Mouse (Mus musculus) spleen, adult 18-20 months (tissue): ENCODE measurements around the gene Atp2b4.
"Not testable (repeated sequence)": the region's sequence is repeated elsewhere in the genome, so short reads cannot be mapped to it uniquely, and the experiment has no call there.

Experiments
- DNase-seq, 2 experiments: peaks; one replicate each; pipeline ENCODE4 v3.0.0; 2022; ENCODE audit warnings: mixed read lengths in 2 of 2

The Atp2b4 gene

GRCm38 (mm10) chr1:133744609-133745008 is 56.2 kb downstream of the Atp2b4 start:
- DNase-seq = no peak

- DNase-seq = no peak
Measured at GRCm38 (mm10) chr1:133742517-133742916, 58.3 kb downstream of the Atp2b4 start.

GRCm38 (mm10) chr1:133741881-133742434 is 58.9 kb downstream of the Atp2b4 start:
- DNase-seq = no peak

GRCm38 (mm10) chr1:133741171-133741570 is 59.7 kb downstream of the Atp2b4 start:
- DNase-seq = no peak

GRCm38 (mm10) chr1:133736664-133737063 is 64.2 kb downstream of the Atp2b4 start:
- DNase-seq = no peak

DNA sequence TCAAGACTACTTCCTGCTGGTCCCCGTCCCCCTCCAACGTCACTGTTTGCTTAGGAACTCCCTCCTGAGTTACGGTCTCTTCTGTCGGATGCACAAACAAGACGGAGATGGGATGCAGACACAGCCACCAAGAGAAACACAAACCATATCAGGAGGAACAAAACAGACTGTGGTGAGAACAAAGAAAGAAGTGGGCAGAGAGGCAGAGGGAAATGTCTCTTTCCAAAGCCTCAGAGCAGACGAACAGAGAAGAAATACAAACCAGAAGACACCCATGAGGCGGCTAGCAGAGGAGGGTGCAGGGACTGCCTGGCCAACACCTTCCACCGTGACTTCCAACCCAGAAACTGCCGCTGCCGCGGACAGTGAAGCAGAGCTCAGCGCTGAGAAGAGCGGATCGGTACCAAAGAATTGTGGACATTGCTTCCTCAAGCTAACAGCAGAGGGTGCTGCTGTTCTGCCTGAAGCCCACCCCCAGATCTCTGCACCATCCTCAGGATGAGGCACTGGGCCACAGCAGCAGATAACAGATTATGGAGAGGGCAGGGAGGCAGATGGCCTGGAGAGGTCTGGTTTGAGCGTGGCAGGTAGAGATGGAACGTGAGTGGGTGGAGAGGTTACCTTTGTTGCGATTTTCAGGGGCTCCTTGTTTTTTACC is 64.7 kb downstream of the Atp2b4 start:
- peak in 1 of 2 experiments; percentile 13 for DNase-seq

DNA sequence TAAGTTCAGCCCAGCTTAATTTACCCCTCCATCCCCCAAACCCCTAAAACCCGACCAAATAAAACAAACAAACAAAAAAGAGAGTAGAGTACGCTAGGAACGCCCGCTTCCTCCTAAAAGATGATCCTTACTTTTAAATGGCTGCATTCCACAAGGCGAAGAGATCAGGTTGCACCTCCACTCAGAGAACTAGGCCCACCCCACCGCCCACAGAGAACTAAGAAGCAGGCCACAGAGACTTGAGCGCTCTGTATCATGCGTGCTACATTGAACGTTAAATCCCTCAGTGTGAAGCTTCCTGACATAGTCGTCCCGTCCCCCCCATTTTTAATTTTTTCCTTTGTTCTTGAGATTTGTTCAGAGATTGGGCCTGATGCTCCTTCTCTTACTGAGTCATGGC is 68.0 kb downstream of the Atp2b4 start:
- DNase-seq = no peak

DNA sequence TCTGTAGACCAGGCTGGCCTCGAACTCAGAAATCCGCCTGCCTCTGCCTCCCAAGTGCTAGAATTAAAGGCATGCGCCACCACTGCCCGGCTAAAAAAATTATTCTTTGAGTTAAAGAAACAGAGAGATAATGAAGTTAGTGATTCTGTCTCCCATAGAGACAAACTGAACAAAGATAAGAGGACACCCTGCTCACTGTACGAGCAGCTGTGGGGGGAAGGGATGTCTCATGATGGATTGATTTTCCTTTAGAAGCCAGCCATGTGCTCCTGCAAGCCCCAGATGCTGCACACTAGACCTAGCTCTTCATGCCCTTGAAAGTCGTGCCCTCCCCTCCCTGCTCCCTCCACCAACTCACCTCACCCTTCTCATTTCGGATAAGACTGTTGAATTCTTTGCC is 72.5 kb downstream of the Atp2b4 start:
- DNase-seq = no peak

DNA sequence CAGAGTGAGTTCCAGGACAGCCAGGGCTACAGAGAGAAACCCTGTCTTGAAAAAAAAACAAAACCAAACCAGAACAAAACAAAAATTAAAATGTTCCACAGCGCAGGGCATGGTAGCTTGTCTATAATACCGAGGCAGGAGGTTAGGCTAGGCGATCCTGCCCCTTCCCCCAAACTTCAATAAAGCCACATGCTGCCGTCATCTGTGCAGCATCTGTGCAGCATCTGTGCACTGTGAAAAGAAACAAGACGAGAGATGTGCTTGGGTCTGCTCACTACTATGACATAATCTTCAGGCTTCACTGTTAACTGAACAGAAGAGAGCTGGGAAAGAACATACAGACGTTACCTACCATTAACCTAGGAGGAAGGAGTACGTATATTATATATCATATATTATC is 80.5 kb downstream of the Atp2b4 start:
- DNase-seq = no peak

DNA sequence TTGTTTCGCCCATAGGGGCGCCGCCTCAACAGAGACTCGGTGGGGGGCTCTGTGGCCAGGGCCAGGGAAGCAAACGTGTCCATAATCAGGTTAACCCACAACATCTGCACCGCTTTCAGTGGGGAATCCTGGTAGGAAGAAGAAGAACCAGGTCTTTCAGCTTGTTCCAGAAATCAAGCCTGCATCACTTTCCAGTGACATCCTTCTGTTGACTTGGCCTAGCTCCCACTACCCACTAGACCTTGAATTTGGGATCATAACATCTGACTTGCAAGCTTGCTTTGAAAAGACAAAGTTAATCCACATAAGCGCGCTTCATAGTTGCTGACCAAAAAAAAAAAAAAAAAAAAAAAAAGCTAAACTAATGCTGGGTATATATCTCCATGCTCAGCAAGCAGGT is 82.1 kb downstream of the Atp2b4 start:
- no peak for DNase-seq

GRCm38 (mm10) chr1:133718296-133718695 is 82.5 kb downstream of the Atp2b4 start:
- no peak for DNase-seq

DNA sequence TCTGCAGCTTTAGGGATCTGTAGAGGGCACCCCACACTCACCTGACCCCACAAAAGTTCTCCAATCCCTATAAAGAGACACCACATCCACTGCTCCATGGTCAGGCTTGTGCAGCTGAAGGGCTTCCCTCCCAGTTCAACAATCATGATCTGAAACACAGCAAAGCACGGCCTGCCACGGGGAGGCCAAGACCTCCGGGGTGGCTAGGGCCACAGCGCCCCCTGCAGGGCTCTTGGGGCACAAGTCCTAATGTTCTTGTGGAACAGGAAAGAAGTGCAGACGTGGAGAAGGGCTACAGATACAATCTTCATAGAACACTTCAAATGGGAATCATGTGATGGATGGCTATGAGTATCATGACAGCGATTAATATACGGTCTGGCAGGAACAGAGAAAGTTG is 84.4 kb downstream of the Atp2b4 start:
- DNase-seq = peak; percentile 62 to 79

- DNase-seq = no peak
Measured at GRCm38 (mm10) chr1:133715191-133715590, 85.7 kb downstream of the Atp2b4 start.

GRCm38 (mm10) chr1:133713009-133713370 is 87.9 kb downstream of the Atp2b4 start:
- DNase-seq = no peak

GRCm38 (mm10) chr1:133712288-133713008 is 88.4 kb downstream of the Atp2b4 start:
- no peak for DNase-seq

GRCm38 (mm10) chr1:133711376-133711775 is 89.5 kb downstream of the Atp2b4 start:
- DNase-seq = no peak

GRCm38 (mm10) chr1:133710895-133711294 is 89.9 kb downstream of the Atp2b4 start:
- no peak for DNase-seq

DNA sequence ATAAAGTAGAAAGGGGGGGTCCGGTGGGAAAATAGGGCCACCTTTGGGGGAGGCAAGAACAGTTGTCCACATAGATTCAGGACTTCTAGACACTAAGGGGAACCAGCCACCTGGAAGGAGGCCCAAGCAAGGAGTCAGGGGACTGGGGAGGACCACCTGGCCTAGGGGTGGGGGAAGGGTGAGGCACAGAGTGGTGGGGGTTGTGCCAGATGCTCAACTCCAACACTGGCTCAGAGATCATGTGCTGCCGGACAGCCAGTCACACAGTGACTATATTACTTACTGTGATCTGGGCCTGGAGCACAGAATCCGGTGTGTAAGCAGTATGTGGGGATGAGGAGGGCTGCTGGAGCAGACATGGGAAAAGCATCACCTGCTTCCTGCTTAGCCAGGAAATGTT is 91.5 kb downstream of the Atp2b4 start:
- DNase-seq = no peak

DNA sequence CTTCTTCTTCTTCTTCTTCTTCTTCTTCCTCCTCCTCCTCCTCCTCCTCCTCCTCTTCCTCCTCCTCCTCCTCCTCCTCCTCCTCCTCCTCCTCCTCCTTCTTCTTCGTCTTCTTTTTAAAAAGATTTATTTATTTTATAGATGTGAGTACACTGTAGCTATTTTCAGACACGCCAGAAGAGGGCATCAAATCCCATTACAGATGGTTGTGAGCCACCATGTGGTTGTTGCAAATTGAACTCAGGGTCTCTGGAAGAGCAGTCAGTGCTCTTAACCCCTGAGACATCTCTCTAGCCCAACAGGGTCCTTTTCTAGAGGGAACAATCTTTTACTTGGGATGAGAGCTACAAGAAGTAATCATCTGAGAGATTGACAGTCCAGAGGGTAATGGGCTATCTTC is 99.0 kb downstream of the Atp2b4 start:
- DNase-seq = not testable (repeated sequence)

DNA sequence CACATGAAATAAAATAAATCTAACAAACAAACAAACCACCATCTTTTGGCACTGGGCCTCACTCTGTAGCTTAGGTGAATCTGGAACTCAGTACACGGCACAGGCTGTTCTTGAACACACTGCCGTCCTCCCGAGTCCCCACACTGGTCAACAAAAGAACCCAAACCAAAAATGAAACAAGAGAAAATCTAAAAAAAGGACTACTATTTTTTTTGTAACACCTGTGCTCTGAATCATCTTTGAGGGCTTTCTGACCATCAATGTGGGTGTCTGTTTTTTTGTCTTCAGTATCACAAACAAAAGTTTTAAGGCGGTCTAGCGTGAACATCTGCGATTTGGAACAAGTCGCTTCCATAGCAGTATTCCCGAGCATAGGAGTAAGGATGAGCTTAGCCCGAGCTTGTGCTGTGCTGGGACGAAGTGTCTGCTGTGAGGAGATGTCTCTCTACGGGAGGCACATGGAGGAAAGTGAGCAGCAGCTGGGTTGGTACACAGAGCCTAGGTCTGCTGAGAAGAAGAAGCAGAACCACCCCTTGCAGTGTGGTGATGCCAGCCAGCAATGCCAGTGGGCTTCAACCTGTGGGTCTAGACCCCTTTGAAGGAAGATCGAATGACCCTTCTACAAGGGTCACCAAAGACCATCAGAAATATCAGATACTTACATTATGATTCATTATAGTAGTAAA is 102.8 kb downstream of the Atp2b4 start:
- no peak for DNase-seq

GRCm38 (mm10) chr1:133695901-133696300 is 104.9 kb downstream of the Atp2b4 start:
- DNase-seq = no peak

- peak; percentile 59 to 75 for DNase-seq
Measured at GRCm38 (mm10) chr1:133694876-133695275, 106.0 kb downstream of the Atp2b4 start.

DNA sequence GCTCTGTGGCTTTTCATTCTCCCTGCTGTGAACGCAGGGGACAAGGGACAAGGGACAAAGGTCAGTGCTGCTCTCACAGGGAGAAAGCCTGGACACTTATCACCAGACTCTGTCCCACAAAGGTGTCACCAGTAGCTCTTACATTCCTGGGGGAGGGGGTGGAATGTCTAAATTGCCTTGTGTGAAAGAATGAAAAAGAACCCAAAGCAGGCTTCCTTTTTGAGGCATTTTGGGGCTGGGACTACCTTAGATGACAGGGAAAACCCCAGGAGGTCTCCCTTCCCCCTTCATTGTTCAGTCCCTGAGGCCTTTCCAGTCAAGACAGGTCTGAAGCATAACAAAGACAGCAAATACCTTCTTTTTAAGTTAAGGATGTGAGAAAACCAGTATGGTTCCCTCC is 106.5 kb downstream of the Atp2b4 start:
- no peak for DNase-seq
